Mouse (Mus musculus): ENCODE data around the gene Otub1.

Gene Otub1

DNA sequence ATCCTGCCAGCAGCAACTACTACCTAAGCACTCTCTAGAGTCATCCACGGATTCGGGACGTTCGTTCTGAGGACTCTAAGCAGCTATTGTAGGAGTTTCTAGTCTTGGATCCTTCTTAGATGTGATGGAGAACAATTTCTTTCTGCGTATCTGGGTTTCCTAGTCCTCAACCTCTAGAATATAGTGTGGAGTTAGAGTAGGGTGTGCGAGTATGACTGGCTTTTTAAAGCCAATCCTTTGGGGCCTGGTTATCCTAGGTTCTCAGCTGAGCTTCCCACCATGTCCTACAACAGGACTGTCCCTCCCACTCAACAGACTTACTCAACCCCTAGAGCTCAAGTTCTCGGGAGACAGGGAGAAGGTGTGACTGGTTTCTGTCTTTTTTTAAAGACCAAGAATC is 790 bp downstream of the Otub1 start:
- DNase-seq, result no peak

GRCm38 (mm10) chr19:7204898-7205297 is 1.2 kb downstream of the Otub1 start:
- no peak for DNase-seq

DNA sequence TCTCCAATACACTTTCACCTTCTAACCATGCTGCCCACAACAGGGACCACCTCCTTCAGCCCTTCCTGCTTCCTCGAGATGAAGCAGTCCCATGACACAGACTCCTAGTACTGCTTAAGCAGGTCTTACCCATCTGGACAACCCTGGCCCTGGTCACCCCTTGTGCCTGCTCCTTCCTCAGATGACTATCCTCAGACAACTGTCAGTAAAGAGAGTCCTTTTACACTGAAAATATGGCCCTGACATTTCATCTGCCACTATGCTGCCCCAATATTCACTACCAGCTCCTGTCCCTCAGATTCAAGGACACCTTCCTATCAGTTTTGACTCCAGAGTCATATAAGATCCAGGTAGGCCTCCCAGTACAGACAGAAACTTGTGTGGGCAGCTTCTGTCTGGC is 5.7 kb downstream of the Otub1 start:
- DNase-seq, result no peak

- no peak for DNase-seq
Observed at GRCm38 (mm10) chr19:7199089-7199488, 7.0 kb downstream of the Otub1 start.

GRCm38 (mm10) chr19:7197445-7197844 is 8.7 kb downstream of the Otub1 start:
- no peak for DNase-seq

DNA sequence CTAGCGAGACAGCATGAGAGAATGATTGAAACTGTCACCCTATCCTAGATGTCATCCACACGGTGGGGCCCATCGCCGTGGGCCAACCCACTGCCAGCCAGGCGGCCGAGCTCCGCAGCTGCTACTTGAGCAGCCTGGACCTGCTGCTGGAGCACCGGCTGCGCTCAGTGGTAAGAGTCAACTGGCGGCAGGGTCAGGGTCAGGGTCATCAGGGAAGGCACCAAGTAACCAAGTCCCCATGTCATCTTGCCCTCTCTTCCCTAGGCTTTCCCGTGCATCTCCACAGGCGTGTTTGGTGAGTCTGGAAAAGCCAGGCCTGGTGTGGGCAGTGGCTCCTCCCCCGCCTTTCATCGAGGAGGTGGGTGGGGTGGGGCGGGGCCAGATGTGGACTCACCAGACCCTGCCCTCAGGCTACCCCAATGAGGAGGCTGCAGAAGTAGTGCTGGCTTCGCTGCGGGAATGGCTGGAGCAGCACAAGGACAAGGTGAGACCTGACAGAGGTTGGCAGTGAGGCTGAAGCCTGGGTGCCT is 9.3 kb downstream of the Otub1 start:
- no peak for DNase-seq

DNA sequence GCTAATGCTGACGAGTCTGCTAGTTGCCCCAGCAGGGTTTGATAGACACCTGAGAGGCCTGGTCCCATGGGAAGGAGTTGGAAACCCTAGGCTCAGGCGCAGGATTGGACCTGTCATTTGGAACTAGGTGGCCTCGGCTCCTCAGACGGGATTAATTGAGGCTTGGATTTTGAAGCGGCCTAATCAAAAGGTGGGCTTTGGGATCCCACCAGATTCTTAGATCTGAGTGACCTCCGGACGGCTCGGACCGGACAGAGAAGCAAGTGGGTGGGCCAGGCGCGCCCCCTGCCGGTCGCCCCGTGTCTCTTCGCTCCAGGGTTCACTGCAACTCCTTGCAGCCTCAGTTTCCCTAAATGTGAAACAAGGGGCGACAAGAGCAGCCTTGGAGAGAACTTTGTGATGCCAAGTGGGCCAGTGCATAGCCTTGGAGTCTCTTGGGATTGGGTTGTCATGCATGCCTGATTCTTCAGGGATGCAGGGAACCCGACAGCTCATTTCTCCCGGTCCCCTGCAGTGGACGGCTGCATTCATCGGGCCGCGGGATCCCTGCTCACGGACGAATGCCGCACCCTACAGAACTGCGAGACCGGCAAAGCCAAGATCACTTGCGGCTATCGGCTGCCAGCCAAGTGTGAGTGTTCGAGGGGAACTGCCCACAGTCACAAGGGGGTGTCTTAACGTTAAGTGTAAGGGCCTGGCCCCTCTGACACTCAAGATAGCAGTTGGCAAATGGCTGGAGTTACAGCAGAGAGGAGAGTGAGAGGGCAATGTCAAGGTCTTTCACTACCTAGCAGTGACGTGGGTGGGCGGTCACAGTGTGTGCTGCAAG is 10.0 kb downstream of the Otub1 start:
- peak; percentile 67 for DNase-seq

- DNase-seq, result no peak
Observed at GRCm38 (mm10) chr19:7192561-7192967, 13.6 kb downstream of the Otub1 start.

GRCm38 (mm10) chr19:7191639-7192038 is 14.5 kb downstream of the Otub1 start:
- no peak for DNase-seq

DNA sequence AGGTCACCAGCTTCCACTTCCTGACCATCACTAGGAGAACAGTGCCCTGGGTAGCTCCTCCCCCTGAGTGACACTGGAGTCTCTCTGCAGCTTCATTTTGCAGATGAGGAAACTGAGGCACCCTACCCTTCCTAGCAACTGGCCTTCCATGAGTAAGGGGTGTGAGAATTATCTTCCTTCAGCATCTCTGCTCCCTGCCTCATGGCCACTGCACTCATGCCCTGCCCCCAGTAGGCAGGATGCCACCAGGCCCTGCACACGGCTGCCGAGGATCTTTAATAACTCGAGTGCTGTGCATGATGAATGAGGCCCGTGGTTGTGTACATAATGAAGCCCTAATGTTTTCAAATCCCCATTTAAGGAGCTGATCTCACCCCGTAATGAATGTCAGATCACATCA is 15.1 kb downstream of the Otub1 start:
- DNase-seq, result no peak

GRCm38 (mm10) chr19:7189026-7189425 is 17.1 kb downstream of the Otub1 start:
- no peak for DNase-seq

DNA sequence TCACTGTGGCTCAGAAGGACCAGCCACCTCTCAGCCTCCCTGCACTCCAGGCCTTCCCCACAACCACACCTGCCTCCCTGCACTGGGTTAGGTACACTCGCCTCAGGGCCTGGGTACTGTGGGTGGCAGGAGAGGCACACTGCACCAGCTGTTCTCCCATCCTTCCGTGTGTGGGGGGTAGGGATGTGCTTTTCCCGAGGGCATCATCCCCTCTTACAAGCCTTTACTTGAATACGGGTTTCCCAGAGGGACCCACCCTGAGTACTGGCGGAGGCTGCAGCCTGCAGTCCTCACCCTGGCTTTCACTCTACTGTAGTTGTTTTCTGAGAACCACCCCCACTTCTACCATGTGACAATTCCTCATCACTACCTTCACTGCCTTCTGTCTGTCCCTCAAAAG is 19.0 kb downstream of the Otub1 start:
- DNase-seq, result no peak

DNA sequence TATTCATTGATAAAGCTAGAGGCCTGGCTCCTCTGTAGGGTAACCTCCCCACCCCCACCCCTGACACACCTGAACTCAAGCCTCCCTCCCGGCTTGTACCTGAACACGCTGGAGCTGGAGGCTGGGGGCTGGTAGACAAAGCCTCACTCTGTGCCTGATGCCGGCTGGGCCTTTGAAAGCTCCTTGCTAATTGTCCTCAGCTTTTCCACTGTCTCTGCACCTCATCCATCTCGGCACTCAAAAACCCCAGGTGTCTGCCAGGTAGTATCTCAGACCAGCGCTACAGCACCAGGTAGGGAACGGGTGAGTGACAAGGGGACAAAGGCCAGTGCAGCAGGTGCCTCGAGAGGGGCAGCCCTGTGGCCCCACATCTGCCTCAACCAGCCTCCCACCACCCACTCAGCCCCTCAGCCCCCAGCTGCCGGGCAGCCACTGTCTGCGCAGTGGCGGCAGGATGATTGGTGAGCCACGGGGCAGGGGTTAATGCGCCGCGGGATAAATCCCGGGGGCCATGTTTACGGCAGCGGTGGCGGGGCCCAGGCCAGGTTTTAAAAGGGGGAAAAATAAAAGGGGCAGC is 20.3 kb downstream of the Otub1 start:
- no peak for DNase-seq

- DNase-seq, result no peak
Observed at GRCm38 (mm10) chr19:7185059-7185458, 21.1 kb downstream of the Otub1 start.

- DNase-seq, result no peak
Observed at GRCm38 (mm10) chr19:7183419-7183818, 22.7 kb downstream of the Otub1 start.

DNA sequence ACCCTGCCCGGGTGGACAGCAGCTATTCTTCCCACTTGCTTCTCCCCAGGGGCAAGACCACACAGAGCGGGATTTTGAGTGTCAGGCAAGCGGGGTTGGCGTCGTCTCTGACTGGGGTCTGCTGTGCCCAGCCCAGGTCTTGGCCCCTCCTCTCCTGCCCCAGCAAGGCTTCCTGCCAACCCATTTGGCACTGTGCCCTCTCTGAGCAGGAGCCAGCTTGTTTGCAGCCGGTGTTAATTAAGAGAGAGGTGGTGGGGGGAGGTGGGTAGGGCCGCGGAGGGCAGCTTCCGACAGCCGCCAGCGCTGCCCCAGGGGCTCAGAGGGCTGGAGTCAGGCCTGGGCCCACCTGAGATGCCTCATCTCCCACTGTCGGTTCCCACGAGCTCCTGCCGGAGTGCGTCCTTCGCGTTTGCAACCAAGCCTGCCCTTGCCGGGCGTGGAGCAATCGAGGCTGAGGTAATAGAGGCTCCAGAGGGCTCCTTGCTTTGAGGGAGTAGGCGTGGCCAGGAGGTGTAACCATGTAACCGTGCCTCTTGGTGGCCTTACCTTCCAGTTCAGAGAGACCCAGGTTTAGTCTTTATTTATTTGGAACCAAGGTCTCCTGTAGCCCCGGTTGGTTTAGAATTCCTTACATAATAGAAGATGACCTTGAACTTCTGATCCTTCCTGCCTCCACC is 23.7 kb downstream of the Otub1 start:
- peak; percentile 74 for DNase-seq

- no peak for DNase-seq
Observed at GRCm38 (mm10) chr19:7181496-7181895, 24.6 kb downstream of the Otub1 start.

DNA sequence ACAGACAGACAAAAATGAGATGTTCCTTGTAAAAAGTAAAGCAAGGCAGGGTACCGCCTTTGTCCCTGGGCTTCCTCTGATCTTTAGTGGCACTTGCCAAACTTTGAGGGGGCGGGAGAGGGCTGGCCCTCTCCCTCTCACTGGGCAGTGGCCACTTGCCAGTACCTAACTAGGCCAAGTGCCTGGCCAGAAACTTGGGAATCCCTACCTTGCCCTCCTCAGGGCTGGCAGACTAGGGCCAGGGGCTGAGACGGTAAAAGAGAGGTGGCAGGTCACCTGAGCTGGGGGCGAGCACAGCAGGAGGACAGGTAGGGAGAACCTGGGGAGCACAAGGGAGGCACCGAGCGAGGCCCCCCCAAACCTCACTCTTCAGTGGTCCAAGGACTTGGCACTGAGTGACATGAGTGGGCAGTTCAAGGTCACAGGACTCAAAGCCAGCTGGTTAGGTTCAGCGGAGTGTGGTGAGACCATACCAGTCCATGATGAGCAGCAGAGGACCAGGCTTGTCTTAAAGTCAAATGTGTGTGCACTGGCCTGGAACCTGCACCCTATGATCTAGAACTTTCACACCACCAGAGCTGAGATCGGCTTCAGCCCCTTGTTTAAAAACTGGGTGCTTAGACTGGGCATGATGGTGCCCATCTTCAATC is 25.2 kb downstream of the Otub1 start:
- DNase-seq, result peak; percentile 65

DNA sequence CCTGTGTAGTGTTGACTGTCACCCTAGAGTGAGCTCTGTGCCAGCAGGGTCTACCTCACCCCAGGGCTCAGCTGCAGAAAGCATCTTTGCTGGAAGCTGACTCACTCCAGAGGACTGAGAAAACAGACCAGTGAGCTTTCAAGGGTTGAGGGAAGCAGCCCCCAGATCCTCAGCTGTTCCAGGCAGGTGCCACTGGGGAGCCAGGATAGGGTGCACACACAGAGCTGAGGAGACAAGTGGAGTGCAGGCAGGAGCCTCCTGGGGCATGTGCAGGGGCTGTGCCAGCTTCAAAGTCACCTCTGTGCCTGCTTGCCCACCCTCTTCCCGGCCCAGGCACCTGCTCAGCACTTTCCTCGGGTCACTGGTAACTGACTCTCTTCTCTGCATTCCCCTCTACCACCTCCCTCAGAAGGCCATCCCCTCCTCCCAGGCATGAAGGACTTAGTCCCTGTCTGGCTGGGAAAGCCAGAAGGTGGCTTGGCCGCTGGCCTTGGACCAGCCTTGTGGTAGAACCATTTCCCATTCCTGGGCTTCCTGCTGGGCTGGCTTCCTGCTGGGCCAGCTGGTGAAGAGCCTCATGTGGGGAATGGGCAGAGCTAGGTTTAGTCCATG is 27.2 kb downstream of the Otub1 start:
- DNase-seq, result peak; percentile 83

DNA sequence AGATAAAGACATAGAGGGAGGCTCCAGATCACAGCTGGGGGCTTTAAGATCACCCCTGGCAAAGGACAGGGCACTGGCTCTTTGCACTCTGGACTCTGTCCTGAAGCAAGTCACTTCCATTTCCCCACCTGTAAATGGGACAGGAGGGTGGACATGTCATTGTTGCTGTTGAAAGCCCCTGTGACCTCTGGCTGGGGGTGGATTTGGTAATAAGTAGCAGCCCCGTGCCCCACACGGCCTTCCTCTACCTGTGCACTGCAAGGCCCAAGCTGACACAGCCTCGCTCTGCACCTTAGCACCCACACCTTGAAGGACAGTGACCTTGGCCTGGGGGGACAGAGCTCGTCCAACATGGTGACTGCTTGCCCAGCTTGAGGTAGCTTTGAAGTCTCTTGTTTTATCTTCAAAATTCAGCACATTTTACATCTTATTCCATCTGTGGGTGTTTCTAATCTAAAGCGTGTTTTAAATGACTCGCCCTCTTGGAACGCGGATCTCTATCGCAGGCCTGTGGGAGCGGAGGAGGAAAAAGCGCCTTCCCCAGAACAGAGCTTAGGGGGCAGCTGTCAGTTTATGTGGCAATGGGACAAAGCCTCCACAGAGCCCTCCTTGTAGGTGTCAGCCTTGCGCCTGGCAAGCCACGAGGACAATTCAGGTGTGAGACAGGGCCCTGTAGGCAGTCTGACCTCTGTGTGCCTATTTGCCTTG is 28.2 kb downstream of the Otub1 start:
- no peak for DNase-seq

GRCm38 (mm10) chr19:7176041-7176696 is 29.9 kb downstream of the Otub1 start:
- DNase-seq, result no peak
